Mouse (Mus musculus) G1E (cell line): ENCODE measurements around the gene Cryga. TPM values are rescaled to one million over a fixed set of nuclear protein-coding genes. Genes with fewer than 3 reads are reported as not detected.
"Not testable (repeated sequence)": the region's sequence is repeated elsewhere in the genome, so short reads cannot be mapped to it uniquely, and the experiment has no call there.

Source experiments
- ATAC-seq: 2 replicates; pipeline ENCODE4 v1.8.0; 2016; ENCODE audit warnings: mild to moderate bottlenecking; ENCODE audit not compliant: insufficient number of reproducible peaks, poor library complexity, low FRiP score, severe bottlenecking; ENCODE audit errors: extremely low read depth
- DNase-seq: peaks from one replicate; pipeline ENCODE4 v3.0.0; 2012; ENCODE audit warnings: low spot score
- H3K27me3 ChIP-seq: 2 replicates; pipeline ENCODE4 v1.6.1; 2012; ENCODE audit warnings: mild to moderate bottlenecking, low read length, inconsistent platforms; ENCODE audit not compliant: insufficient read depth
- H3K36me3 ChIP-seq: replicated peaks from 2 replicates; pipeline ENCODE3; 2012; ENCODE audit warnings: mild to moderate bottlenecking, inconsistent platforms
- H3K4me1 ChIP-seq: 2 replicates; pipeline ENCODE4 v1.6.1; 2012; ENCODE audit warnings: low read depth, low read length, inconsistent platforms, mixed read lengths; ENCODE audit not compliant: insufficient read depth
- H3K4me3 ChIP-seq: 2 replicates; pipeline ENCODE4 v1.5.1; 2012; ENCODE audit warnings: low read depth, mild to moderate bottlenecking, inconsistent platforms, low read length, moderate library complexity, mixed read lengths
- H3K9me3 ChIP-seq: replicated peaks from 2 replicates; pipeline ENCODE4 v1.6.1; 2012; ENCODE audit warnings: inconsistent platforms
- CTCF ChIP-seq: IDR thresholded peaks from 2 replicates; pipeline ENCODE4 v1.5.1; 2012; ENCODE audit warnings: low read depth, low read length, inconsistent platforms, mixed read lengths
- GATA1 ChIP-seq: IDR thresholded peaks from 2 replicates; pipeline ENCODE4 v1.6.1; 2012; ENCODE audit warnings: borderline replicate concordance, low read length, inconsistent platforms, mixed read lengths
- GATA2 ChIP-seq: IDR thresholded peaks from 2 replicates; pipeline ENCODE4 v1.6.1; 2012; ENCODE audit warnings: low read depth, low read length, inconsistent platforms, borderline replicate concordance
- POLR2AphosphoS5 ChIP-seq: IDR thresholded peaks from 2 replicates; pipeline ENCODE4 v1.6.1; 2012; ENCODE audit warnings: low read depth, low read length, inconsistent platforms; ENCODE audit not compliant: insufficient replicate concordance
- TAL1 ChIP-seq: conservative IDR thresholded peaks from 2 replicates; pipeline ENCODE4 v1.6.1; 2012; ENCODE audit warnings: low read depth, low read length, inconsistent platforms, mixed read lengths
- polyA plus RNA-seq: library from polyadenylated mRNA; stranded (reverse); fragments of >175 nt; gene quantifications from 2 replicates; pipeline ENCODE4 v1.2.3, GENCODE M21; 2012
- total RNA-seq, 2 experiments: library from RNA; stranded (forward) in 1 of 2; stranded (reverse) in 1 of 2; fragments of 200-1000 nt in 1 of 2; fragments of >200 nt in 1 of 2; fragmentation: Nextera tagmentation in 1 of 2; gene quantifications; 2 replicates each; pipeline ENCODE4 v1.2.3; 2014 to 2017

Gene Cryga
- total and polyA plus RNA-seq, 3 experiments: not detected

DNA sequence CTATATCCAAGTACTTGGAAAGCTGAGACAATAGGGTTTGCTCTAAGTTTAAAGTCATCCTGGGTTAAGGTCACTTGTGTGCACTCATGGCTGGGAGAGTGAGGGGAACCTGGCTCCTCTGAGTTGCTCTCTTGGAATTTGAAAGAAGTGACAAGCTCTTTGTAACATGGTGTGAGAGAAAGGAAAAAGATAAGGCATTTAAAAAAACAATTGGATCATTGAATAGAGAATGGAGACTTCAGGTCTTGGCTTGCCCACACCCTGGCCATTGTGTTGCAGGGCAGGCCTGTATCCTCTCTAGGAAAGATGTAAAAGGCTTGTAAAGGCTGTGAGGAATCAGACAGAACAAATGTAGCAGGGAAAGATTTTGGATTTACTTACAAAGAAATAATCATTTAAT is 35.3 kb downstream of the Cryga start:
- ATAC-seq (no peak), DNase-seq (no peak)
- no peak overlapping the region for H3K4me3 ChIP-seq
- no peaks in the 10 kb centered on the region; the same call in 1 of the 2 replicates for H3K4me1 ChIP-seq
- no peak for TF ChIP-seq TAL1
- H3K27me3 ChIP-seq: peaks cover 3% of the 10 kb centered on the region; the same call in 1 of the 2 replicates
- no peaks in the 10 kb centered on the region; the same call in 1 of the 2 replicates for H3K9me3 ChIP-seq
- no peaks in the 10 kb centered on the region for H3K36me3 ChIP-seq

DNA sequence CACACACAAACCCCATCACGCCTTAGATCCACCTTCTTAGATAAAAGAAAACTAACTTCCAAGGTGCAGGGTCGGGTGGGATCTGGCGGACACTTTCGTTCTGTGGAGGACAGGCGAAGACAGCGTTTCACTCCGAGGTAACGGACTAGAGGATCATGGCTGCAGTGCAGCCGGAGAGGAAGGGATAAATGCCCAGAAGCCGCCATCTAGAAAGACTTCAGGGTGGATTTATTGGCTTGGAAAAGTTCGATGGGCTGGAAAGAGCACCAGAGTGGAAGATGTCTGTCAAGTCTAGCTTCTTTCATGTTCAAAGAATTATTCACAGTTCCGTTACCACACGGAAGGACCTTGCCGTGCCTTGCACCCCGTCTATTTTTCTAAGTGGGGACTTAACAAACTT is 39.0 kb downstream of the Cryga start:
- no peaks in the 10 kb centered on the region; the same call in 1 of the 2 replicates for H3K27me3 ChIP-seq
- no peaks in the 10 kb centered on the region; the same call in 1 of the 2 replicates for H3K4me1 ChIP-seq
- no peak for ATAC-seq
- no peaks in the 10 kb centered on the region for H3K36me3 ChIP-seq
- H3K9me3 ChIP-seq: no peaks in the 10 kb centered on the region; the same call in 1 of the 2 replicates
- DNase-seq: no peak
- no peak overlapping the region for H3K4me3 ChIP-seq
- TF ChIP-seq POLR2AphosphoS5: no peak
- no peak for TF ChIP-seq GATA2
- TF ChIP-seq CTCF: no peak
- no peak for TF ChIP-seq GATA1
- no peak for TF ChIP-seq TAL1

DNA sequence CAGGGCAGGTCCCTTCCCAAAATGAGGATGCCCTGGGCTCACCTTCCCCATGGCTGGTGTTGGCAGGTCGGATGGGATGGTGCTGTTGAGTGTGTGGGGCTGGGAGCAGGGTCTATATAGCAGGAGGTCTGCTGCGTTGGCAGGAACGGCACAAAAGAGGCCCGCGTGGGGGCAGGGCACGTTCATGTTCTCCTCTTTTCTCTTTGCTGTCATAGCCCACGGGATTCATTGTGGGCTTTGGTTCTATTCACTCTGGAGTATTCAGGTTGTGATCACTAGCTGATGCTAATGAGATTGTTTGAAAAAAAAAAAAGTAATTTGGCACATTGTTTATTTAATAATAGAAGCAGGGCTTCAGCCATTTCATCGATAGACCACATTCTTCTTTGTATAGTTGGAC is 39.8 kb downstream of the Cryga start, which contains the start of gene Crygd:
TSS of gene Crygd (minus strand) at position 101 of the 400 bp plus-strand sequence.
- no peak for ATAC-seq
- no peaks in the 10 kb centered on the region for H3K4me1 ChIP-seq
- H3K4me3 ChIP-seq: no peak within 1 kb of the TSS
- H3K36me3 ChIP-seq: no peaks in the 10 kb centered on the region
- TF ChIP-seq GATA2: no peak
- TF ChIP-seq CTCF: no peak
- no peak for TF ChIP-seq GATA1
- no peak for TF ChIP-seq POLR2AphosphoS5
- TF ChIP-seq TAL1: no peak
- no peaks in the 10 kb centered on the region; the same call in 1 of the 2 replicates for H3K27me3 ChIP-seq
- DNase-seq: no peak
- no peaks in the 10 kb centered on the region; the same call in 1 of the 2 replicates for H3K9me3 ChIP-seq

DNA sequence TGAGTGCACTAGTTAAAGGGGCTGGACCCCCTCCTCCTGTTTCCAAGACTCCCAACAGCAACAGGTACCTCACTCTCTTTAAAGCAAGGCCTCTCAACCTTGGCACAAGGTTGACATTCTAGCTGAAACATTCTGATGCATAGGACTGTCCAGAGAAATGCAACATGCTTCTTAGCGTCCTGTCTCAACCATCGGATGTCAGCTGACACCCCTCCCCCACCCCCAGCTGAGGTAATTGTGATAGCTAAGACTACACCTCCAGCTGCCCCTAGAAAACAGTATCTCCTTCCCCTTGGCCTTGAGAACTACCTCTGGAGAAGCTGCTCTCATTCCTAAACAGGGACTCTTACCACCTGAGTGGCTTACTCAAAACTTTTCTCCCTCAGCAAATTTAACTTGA is 51.0 kb downstream of the Cryga start:
- Histone ChIP-seq H3K9me3 (peaks cover 8% of the 10 kb centered on the region), H3K4me1 (no peaks in the 10 kb centered on the region), H3K27me3 (peaks cover 15% of the 10 kb centered on the region), H3K36me3 (no peaks in the 10 kb centered on the region), H3K4me3 (no peak overlapping the region)
- TF ChIP-seq POLR2AphosphoS5 (no peak), GATA1 (no peak), TAL1 (no peak), GATA2 (no peak), CTCF (no peak)
- DNase-seq (no peak), ATAC-seq (no peak)

DNA sequence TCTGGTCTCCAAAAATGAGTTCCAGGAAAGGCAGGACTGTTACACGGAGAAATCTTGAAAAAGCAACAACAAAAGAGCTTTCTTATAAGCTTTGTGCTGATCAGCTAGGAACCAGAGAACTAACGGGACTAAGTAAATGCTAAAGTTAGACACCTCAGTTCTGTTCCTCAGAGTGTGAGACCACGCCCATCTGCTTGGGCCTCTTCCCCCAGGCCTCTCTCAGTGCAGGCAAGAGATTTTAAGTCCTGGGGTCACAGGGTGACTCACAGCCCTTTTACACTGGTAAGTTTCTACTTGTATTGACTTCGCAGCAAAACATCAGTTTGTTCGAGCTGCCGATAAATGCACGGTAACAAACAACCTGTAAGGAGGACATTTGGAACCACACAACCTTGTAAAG is 51.5 kb downstream of the Cryga start:
- no peaks in the 10 kb centered on the region for H3K36me3 ChIP-seq
- no peak for TF ChIP-seq TAL1
- ATAC-seq (no peak), DNase-seq (no peak)
- H3K4me1 ChIP-seq: no peaks in the 10 kb centered on the region
- no peak overlapping the region for H3K4me3 ChIP-seq
- peaks cover 15% of the 10 kb centered on the region for H3K27me3 ChIP-seq
- peaks cover 8% of the 10 kb centered on the region for H3K9me3 ChIP-seq

DNA sequence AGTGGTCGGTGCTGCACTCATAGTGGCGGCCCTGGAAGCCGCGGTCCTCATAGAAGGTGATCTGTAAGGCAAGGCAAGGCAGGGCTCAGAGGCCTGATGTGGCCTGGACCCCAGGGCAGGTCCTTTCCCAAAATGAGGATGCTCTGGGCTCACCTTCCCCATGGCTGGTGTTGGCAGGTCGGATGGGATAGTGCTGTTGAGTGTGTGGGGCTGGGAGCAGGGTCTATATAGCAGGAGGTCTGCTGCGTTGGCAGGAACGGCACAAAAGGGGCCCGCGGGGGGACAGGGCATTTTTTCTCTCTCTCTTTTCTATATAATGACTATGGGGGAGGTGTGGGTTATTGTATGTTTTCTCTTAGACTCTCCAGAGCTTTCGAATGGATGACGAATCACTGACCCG is 52.2 kb downstream of the Cryga start, which contains the start of gene Cryge:
TSS of gene Cryge (minus strand) at position 198 of the 400 bp plus-strand sequence.
- not testable (repeated sequence) for H3K36me3 ChIP-seq, ATAC-seq, H3K9me3 ChIP-seq, DNase-seq, H3K4me3 ChIP-seq, H3K4me1 ChIP-seq
- peaks cover 15% of the 10 kb centered on the region for H3K27me3 ChIP-seq

Other genes with a start within 250 kb of the Cryga start
- gene Plekhm3, start 146.5 kb downstream of the Cryga start, total RNA-seq (2014; fragmentation: Nextera tagmentation): 25.8 and 33.5 TPM in 2 replicates
- 5.6 and 8.0 TPM in 2 replicates for gene Plekhm3, start 146.5 kb downstream of the Cryga start, total RNA-seq (2017)
- 2.9 and 3.0 TPM in 2 replicates for gene Plekhm3, start 146.5 kb downstream of the Cryga start, polyA plus RNA-seq
- not detected in 2 replicates for gene Akr1cl, start 70.6 kb downstream of the Cryga start, total RNA-seq (2014; fragmentation: Nextera tagmentation)
- 0.27 and 0.46 TPM in 2 replicates for gene Akr1cl, start 70.6 kb downstream of the Cryga start, total RNA-seq (2017)
- not detected in 2 replicates for gene Akr1cl, start 70.6 kb downstream of the Cryga start, polyA plus RNA-seq
- not detected in 2 replicates for gene Cryge, start 52.2 kb downstream of the Cryga start, total RNA-seq (2014; fragmentation: Nextera tagmentation)
- gene Cryge, start 52.2 kb downstream of the Cryga start, total RNA-seq (2017): 0.76 TPM in 1 of 2 replicates, not detected in the other
- not detected in 2 replicates for gene Cryge, start 52.2 kb downstream of the Cryga start, polyA plus RNA-seq
- gene Crygd, start 39.9 kb downstream of the Cryga start, total RNA-seq (2014; fragmentation: Nextera tagmentation): not detected in 2 replicates
- 0.49 TPM in 1 of 2 replicates, not detected in the other for gene Crygd, start 39.9 kb downstream of the Cryga start, total RNA-seq (2017)
- not detected in 2 replicates for gene Crygd, start 39.9 kb downstream of the Cryga start, polyA plus RNA-seq
- gene Crygc, start 29.7 kb downstream of the Cryga start, total RNA-seq (2014; fragmentation: Nextera tagmentation): not detected in 2 replicates
- not detected in 2 replicates for gene Crygc, start 29.7 kb downstream of the Cryga start, total RNA-seq (2017)
- not detected in 2 replicates for gene Crygc, start 29.7 kb downstream of the Cryga start, polyA plus RNA-seq
- not detected in 2 replicates for gene Crygb, start 21.1 kb downstream of the Cryga start, total RNA-seq (2014; fragmentation: Nextera tagmentation)
- not detected in 2 replicates for gene Crygb, start 21.1 kb downstream of the Cryga start, total RNA-seq (2017)
- not detected in 2 replicates for gene Crygb, start 21.1 kb downstream of the Cryga start, polyA plus RNA-seq
- not detected in 2 replicates for gene Gm28845, start 16.2 kb upstream of the Cryga start, total RNA-seq (2014; fragmentation: Nextera tagmentation)
- gene Gm28845, start 16.2 kb upstream of the Cryga start, total RNA-seq (2017): not detected in 2 replicates
- gene Gm28845, start 16.2 kb upstream of the Cryga start, polyA plus RNA-seq: not detected in 2 replicates
- gene D630023F18Rik, start 19.8 kb upstream of the Cryga start, total RNA-seq (2014; fragmentation: Nextera tagmentation): 1.1 TPM in 1 of 2 replicates, not detected in the other
- 0.05 and 0.06 TPM in 2 replicates for gene D630023F18Rik, start 19.8 kb upstream of the Cryga start, total RNA-seq (2017)
- gene D630023F18Rik, start 19.8 kb upstream of the Cryga start, polyA plus RNA-seq: 0.07 TPM in 1 of 2 replicates, not detected in the other
- 24.2 and 29.9 TPM in 2 replicates for gene Idh1, start 83.1 kb upstream of the Cryga start, total RNA-seq (2014; fragmentation: Nextera tagmentation)
- gene Idh1, start 83.1 kb upstream of the Cryga start, total RNA-seq (2017): 102 and 111 TPM in 2 replicates
- gene Idh1, start 83.1 kb upstream of the Cryga start, polyA plus RNA-seq: 1.2 and 1.9 TPM in 2 replicates
- 81.1 and 84.0 TPM in 2 replicates for gene Pikfyve, start 83.3 kb upstream of the Cryga start, total RNA-seq (2014; fragmentation: Nextera tagmentation)
- gene Pikfyve, start 83.3 kb upstream of the Cryga start, total RNA-seq (2017): 81.3 and 95.4 TPM in 2 replicates
- gene Pikfyve, start 83.3 kb upstream of the Cryga start, polyA plus RNA-seq: 54.1 and 56.3 TPM in 2 replicates
- not detected in 2 replicates for gene Pth2r, start 178.7 kb upstream of the Cryga start, total RNA-seq (2014; fragmentation: Nextera tagmentation)
- gene Pth2r, start 178.7 kb upstream of the Cryga start, total RNA-seq (2017): not detected in 2 replicates
- not detected in 2 replicates for gene Pth2r, start 178.7 kb upstream of the Cryga start, polyA plus RNA-seq